Mouse (Mus musculus) hindbrain, embryonic 13.5 days (tissue): ENCODE measurements around the gene Vmn2r33. TPM values are rescaled to one million over a fixed set of nuclear protein-coding genes. Genes with fewer than 3 reads are reported as not detected.
"Not testable (repeated sequence)": the region's sequence is repeated elsewhere in the genome, so short reads cannot be mapped to it uniquely, and the experiment has no call there.

Experiments used
- ATAC-seq: fragments of 200-750 bp; cut with Nextera tagmentation; 2 replicates; pipeline ENCODE4 v1.8.0; 2017; ENCODE audit warnings: moderate TSS enrichment; ENCODE audit not compliant: low FRiP score
- H3K27ac ChIP-seq: fragments of 300-500 bp; sonication (generic); 2 replicates; pipeline ENCODE4 v1.5.1; 2015; ENCODE audit warnings: inconsistent platforms, mild to moderate bottlenecking, moderate library complexity
- H3K27me3 ChIP-seq: fragments of 300-500 bp; sonication (generic); 2 replicates; pipeline ENCODE4 v1.6.1; 2015; ENCODE audit warnings: mild to moderate bottlenecking, inconsistent platforms
- H3K36me3 ChIP-seq: fragments of 300-500 bp; sonication (generic); 2 replicates; pipeline ENCODE4 v1.6.1; 2015; ENCODE audit warnings: mild to moderate bottlenecking, inconsistent platforms
- H3K4me1 ChIP-seq: fragments of 300-500 bp; sonication (generic); replicated peaks from 2 replicates; pipeline ENCODE4 v1.6.1; 2015; ENCODE audit warnings: inconsistent platforms
- H3K4me2 ChIP-seq: fragments of 300-500 bp; sonication (generic); 2 replicates; pipeline ENCODE4 v1.6.1; 2015; ENCODE audit warnings: inconsistent platforms, mild to moderate bottlenecking, moderate library complexity
- H3K4me3 ChIP-seq: fragments of 300-500 bp; sonication (generic); 2 replicates; pipeline ENCODE4 v1.5.1; 2015; ENCODE audit warnings: mild to moderate bottlenecking, inconsistent platforms
- H3K9ac ChIP-seq: fragments of 300-500 bp; sonication (generic); 2 replicates; pipeline ENCODE4 v1.6.1; 2015; ENCODE audit warnings: mild to moderate bottlenecking, inconsistent platforms
- H3K9me3 ChIP-seq: fragments of 300-500 bp; sonication (generic); 2 replicates; pipeline ENCODE4 v1.6.1; 2016; ENCODE audit warnings: inconsistent platforms
- polyA plus RNA-seq: library from polyadenylated mRNA; unstranded; fragments of >200 nt; fragmentation: Nextera tagmentation; extraction: Ambion mirVana; gene quantifications from 2 replicates; pipeline ENCODE4 v1.2.1, GENCODE M21; 2015

The Vmn2r33 gene
- not detected in 2 replicates for polyA plus RNA-seq

- not testable (repeated sequence) for H3K4me1 ChIP-seq, H3K9me3 ChIP-seq, H3K4me2 ChIP-seq, ATAC-seq, H3K27me3 ChIP-seq, H3K9ac ChIP-seq, H3K4me3 ChIP-seq, H3K36me3 ChIP-seq, H3K27ac ChIP-seq
Observed at GRCm38 (mm10) chr7:7566686-7567085, at the start of gene Vmn2r33. Gene Vmn2r33, minus strand, starts transcription at chr7:7566786.

Other genes starting within 250 kb of the Vmn2r33 start
- gene Vmn2r30, start 229.2 kb downstream of the Vmn2r33 start, polyA plus RNA-seq, result not detected in 2 replicates
- not detected in 2 replicates for gene Gm45783, start 192.2 kb downstream of the Vmn2r33 start, polyA plus RNA-seq
- not detected in 2 replicates for gene Vmn2r31, start 167.1 kb downstream of the Vmn2r33 start, polyA plus RNA-seq
- not detected in 2 replicates for gene Vmn2r32, start 86.8 kb downstream of the Vmn2r33 start, polyA plus RNA-seq
- not detected in 2 replicates for gene Vmn2r34, start 122.7 kb upstream of the Vmn2r33 start, polyA plus RNA-seq